Mouse (Mus musculus) MEL (cell line): ENCODE results near the gene Dnhd1. TPM values are rescaled to one million over a fixed set of nuclear protein-coding genes. Genes with fewer than 3 reads are reported as not detected.

Source experiments
- DNase-seq: peaks from one replicate; pipeline ENCODE4 v3.0.0; 2011; ENCODE audit warnings: low read depth, low spot score
- H3K27ac ChIP-seq: 2 replicates; pipeline ENCODE4 v1.5.1; 2012; ENCODE audit warnings: low read depth, mild to moderate bottlenecking, control low read depth, low read length, moderate library complexity; ENCODE audit not compliant: control insufficient read depth
- H3K27me3 ChIP-seq, 2 experiments: fragments of 150-350 bp in 1 of 2; sonication (generic) in 1 of 2; 2 replicates each; pipeline ENCODE4 v1.6.1; 2012; ENCODE audit warnings: low read length in 2 of 2, mild to moderate bottlenecking in 2 of 2, improper control_type of control experiment in 1 of 2, moderate library complexity in 1 of 2; ENCODE audit not compliant: insufficient read depth in 2 of 2, control insufficient read depth in 1 of 2
- H3K36me3 ChIP-seq, 2 experiments: 2 replicates each; pipeline ENCODE4 v1.6.1; 2012 to 2014; ENCODE audit warnings: low read length in 2 of 2, improper control_type of control experiment in 1 of 2, inconsistent platforms in 1 of 2, mild to moderate bottlenecking in 1 of 2; ENCODE audit not compliant: insufficient read depth in 2 of 2, control insufficient read depth in 1 of 2
- H3K4me1 ChIP-seq, 2 experiments: fragments of 150-350 bp in 1 of 2; sonication (generic) in 1 of 2; 2 replicates each; pipeline ENCODE4 v1.6.1; 2012; ENCODE audit warnings: low read length in 2 of 2, improper control_type of control experiment in 1 of 2, mild to moderate bottlenecking in 1 of 2; ENCODE audit not compliant: insufficient read depth in 2 of 2, control insufficient read depth in 1 of 2
- H3K4me3 ChIP-seq, 2 experiments: fragments of 150-350 bp in 1 of 2; sonication (generic) in 1 of 2; 2 replicates each; pipeline ENCODE4 v1.5.1; 2012; ENCODE audit warnings: low read depth in 2 of 2, low read length in 2 of 2, mild to moderate bottlenecking in 2 of 2, moderate library complexity in 2 of 2, control low read depth in 1 of 2, improper control_type of control experiment in 1 of 2; ENCODE audit not compliant: control insufficient read depth in 1 of 2, insufficient read depth in 1 of 2
- H3K79me2 ChIP-seq: 2 replicates; pipeline ENCODE4 v1.6.1; 2012; ENCODE audit warnings: mild to moderate bottlenecking, low read length, moderate library complexity; ENCODE audit not compliant: control insufficient read depth, poor library complexity, insufficient read depth
- H3K9ac ChIP-seq: 2 replicates; pipeline ENCODE4 v1.6.1; 2012; ENCODE audit warnings: low read depth, mild to moderate bottlenecking, control low read depth, low read length, moderate library complexity; ENCODE audit not compliant: control insufficient read depth, poor library complexity, severe bottlenecking
- H3K9me3 ChIP-seq: fragments of 150-350 bp; sonication (generic); replicated peaks from 2 replicates; pipeline ENCODE4 v1.6.1; 2012; ENCODE audit warnings: mild to moderate bottlenecking, low read length, improper control_type of control experiment, moderate library complexity; ENCODE audit not compliant: insufficient read depth
- CHD1 ChIP-seq: IDR thresholded peaks from 2 replicates; pipeline ENCODE4 v1.6.1; 2012; ENCODE audit warnings: low read depth, mild to moderate bottlenecking, inconsistent platforms, low read length, improper control_type of control experiment
- CHD2 ChIP-seq: IDR thresholded peaks from 2 replicates; pipeline ENCODE4 v1.6.1; 2011; ENCODE audit warnings: low read length, improper control_type of control experiment
- ELF1 ChIP-seq: IDR thresholded peaks from 2 replicates; pipeline ENCODE4 v1.6.1; 2014; ENCODE audit warnings: low read depth, mild to moderate bottlenecking, inconsistent platforms, low read length, improper control_type of control experiment, moderate library complexity
- EP300 ChIP-seq, 2 experiments: IDR thresholded peaks; 2 replicates each; pipeline ENCODE4 v1.6.1; 2011; ENCODE audit warnings: improper control_type of control experiment in 2 of 2, low read length in 2 of 2, low read depth in 1 of 2, mild to moderate bottlenecking in 1 of 2
- GATA1 ChIP-seq: IDR thresholded peaks from 2 replicates; pipeline ENCODE4 v1.6.1; 2011; ENCODE audit warnings: low read depth, low read length, improper control_type of control experiment
- JUND ChIP-seq: IDR thresholded peaks from 2 replicates; pipeline ENCODE4 v1.6.1; 2011; ENCODE audit warnings: low read depth, mild to moderate bottlenecking, improper control_type of control experiment, low read length
- KAT2A ChIP-seq: conservative IDR thresholded peaks from 2 replicates; pipeline ENCODE4 v1.6.1; 2012; ENCODE audit warnings: low read depth, low read length, improper control_type of control experiment, inconsistent platforms
- MAFK ChIP-seq: IDR thresholded peaks from 2 replicates; pipeline ENCODE4 v1.6.1; 2011; ENCODE audit warnings: low read depth, mild to moderate bottlenecking, low read length, improper control_type of control experiment, borderline replicate concordance
- MAX ChIP-seq: IDR thresholded peaks from 2 replicates; pipeline ENCODE4 v1.6.1; 2011; ENCODE audit warnings: low read length, improper control_type of control experiment
- MAZ ChIP-seq: IDR thresholded peaks from 2 replicates; pipeline ENCODE4 v1.6.1; 2012; ENCODE audit warnings: low read depth, mild to moderate bottlenecking, inconsistent platforms, low read length, improper control_type of control experiment
- MYB ChIP-seq: IDR thresholded peaks from 2 replicates; pipeline ENCODE4 v1.6.1; 2011; ENCODE audit warnings: mild to moderate bottlenecking, low read depth, low read length, improper control_type of control experiment
- POLR2A ChIP-seq, 2 experiments: IDR thresholded peaks; 2 replicates each; pipeline ENCODE4 v1.6.1; 2011 to 2012; ENCODE audit warnings: low read length in 2 of 2, mild to moderate bottlenecking in 2 of 2, control low read depth in 1 of 2, improper control_type of control experiment in 1 of 2, low read depth in 1 of 2, moderate library complexity in 1 of 2; ENCODE audit not compliant: control insufficient read depth in 1 of 2, insufficient read depth in 1 of 2, poor library complexity in 1 of 2
- RAD21 ChIP-seq: IDR thresholded peaks from 2 replicates; pipeline ENCODE4 v1.6.1; 2011; ENCODE audit warnings: mild to moderate bottlenecking, low read depth, low read length, improper control_type of control experiment
- SIN3A ChIP-seq: IDR thresholded peaks from 2 replicates; pipeline ENCODE4 v1.6.1; 2012; ENCODE audit warnings: low read length, improper control_type of control experiment, inconsistent platforms
- SMC3 ChIP-seq: IDR thresholded peaks from 2 replicates; pipeline ENCODE4 v1.6.1; 2011; ENCODE audit warnings: low read depth, low read length, improper control_type of control experiment
- TCF12 ChIP-seq: IDR thresholded peaks from 2 replicates; pipeline ENCODE4 v1.6.1; 2014; ENCODE audit warnings: low read depth, mild to moderate bottlenecking, inconsistent platforms, low read length, improper control_type of control experiment, moderate library complexity
- USF1 ChIP-seq: IDR thresholded peaks from 2 replicates; pipeline ENCODE4 v1.6.1; 2014; ENCODE audit warnings: low read depth, mild to moderate bottlenecking, inconsistent platforms, low read length, improper control_type of control experiment, moderate library complexity
- USF2 ChIP-seq, 2 experiments: IDR thresholded peaks; 2 replicates each; pipeline ENCODE4 v1.6.1; 2011 to 2012; ENCODE audit warnings: improper control_type of control experiment in 2 of 2, low read length in 2 of 2, borderline replicate concordance in 1 of 2, inconsistent platforms in 1 of 2, low read depth in 1 of 2, mild to moderate bottlenecking in 1 of 2; ENCODE audit not compliant: insufficient read depth in 1 of 2
- ZNF384 ChIP-seq: IDR thresholded peaks from 2 replicates; pipeline ENCODE4 v1.6.1; 2012; ENCODE audit warnings: low read depth, mild to moderate bottlenecking, inconsistent platforms, low read length, improper control_type of control experiment
- polyA plus RNA-seq, 2 experiments: library from polyadenylated mRNA; stranded (reverse) in 1 of 2; unstranded in 1 of 2; fragments of >175 nt in 1 of 2; fragments of >200 nt in 1 of 2; gene quantifications; 2 replicates each; pipeline versions ENCODE4 v1.2.1 to v1.2.4; 2012; ENCODE audit warnings: low replicate concordance in 2 of 2, low read depth in 1 of 2; ENCODE audit not compliant: insufficient read length in 2 of 2, insufficient read depth in 1 of 2, missing spikeins in 1 of 2
- total RNA-seq: library from RNA; depleted of rRNA; stranded (reverse); fragments of 300-350 nt; gene quantifications from 2 replicates; pipeline ENCODE4 v1.2.3, GENCODE M21; 2012

The Dnhd1 gene
- total and polyA plus RNA-seq, 3 experiments: 1.7 to 2.6 TPM; not detected in 1

- no peak overlapping the region for H3K27ac ChIP-seq
- H3K79me2 ChIP-seq: peaks cover under 1% of the 10 kb centered on the region; the same call in 1 of the 2 replicates
- no peaks in the 10 kb centered on the region for H3K9me3 ChIP-seq
- no peaks in the 10 kb centered on the region for H3K27me3 ChIP-seq
- peaks cover 0 to 3% of the 10 kb centered on the region in 2 experiments; a peak in 1 of 4 replicates for H3K4me1 ChIP-seq
- H3K36me3 ChIP-seq: no peaks in the 10 kb centered on the region
- no peak overlapping the region for H3K9ac ChIP-seq
- H3K4me3 ChIP-seq: no peak overlapping the region
- no peak for DNase-seq
- TF ChIP-seq KAT2A (no peak), RAD21 (no peak), TCF12 (no peak), SMC3 (no peak), MAX (no peak), SIN3A (no peak), POLR2A (IDR thresholded peaks at IDR 0.05; ENCODE audit: control insufficient read depth in 1 of 2, insufficient read depth in 1 of 2, low read depth in 1 of 2, low read length in 2 of 2, poor library complexity in 1 of 2) (no peak), GATA1 (no peak), MYB (no peak), JUND (no peak), ELF1 (no peak), MAFK (no peak)
These were observed 22.0 kb upstream of the Dnhd1 start for GRCm38 (mm10) chr7:105628633-105629032.

- Histone ChIP-seq H3K4me1 (peaks cover 3 to 11% of the 10 kb centered on the region in 2 experiments), H3K27ac (no peak overlapping the region), H3K79me2 (peaks cover 2% of the 10 kb centered on the region; the same call in 1 of the 2 replicates), H3K4me3 (peak overlapping the region; percentile 83 to 99), H3K9me3 (no peaks in the 10 kb centered on the region), H3K9ac (no peak overlapping the region; the same call in 1 of the 2 replicates), H3K36me3 (peaks cover 0 to 8% of the 10 kb centered on the region in 2 experiments; a peak in 2 of 4 replicates), H3K27me3 (no peaks in the 10 kb centered on the region)
- no peak for TF ChIP-seq MAZ
- no peak for TF ChIP-seq JUND
- TF ChIP-seq SIN3A: no peak
- no peak for TF ChIP-seq KAT2A
- TF ChIP-seq ZNF384: no peak
- no peak for TF ChIP-seq USF1
- TF ChIP-seq GATA1: no peak
- no peak for TF ChIP-seq CHD2
- no peak for TF ChIP-seq TCF12
- TF ChIP-seq EP300 (IDR thresholded peaks at IDR 0.05; ENCODE audit: low read depth in 1 of 2, low read length in 2 of 2): no peak
- TF ChIP-seq USF2 (IDR thresholded peaks at IDR 0.05; ENCODE audit: borderline replicate concordance in 1 of 2, insufficient read depth in 1 of 2, low read depth in 1 of 2, low read length in 2 of 2): no peak
- no peak for TF ChIP-seq CHD1
- DNase-seq: no peak
These were observed 18.1 kb upstream of the Dnhd1 start for GRCm38 (mm10) chr7:105632551-105632972.
